Comparison of ENCODE assay signal across 17 mouse cellular contexts in the genomic region with DNA sequence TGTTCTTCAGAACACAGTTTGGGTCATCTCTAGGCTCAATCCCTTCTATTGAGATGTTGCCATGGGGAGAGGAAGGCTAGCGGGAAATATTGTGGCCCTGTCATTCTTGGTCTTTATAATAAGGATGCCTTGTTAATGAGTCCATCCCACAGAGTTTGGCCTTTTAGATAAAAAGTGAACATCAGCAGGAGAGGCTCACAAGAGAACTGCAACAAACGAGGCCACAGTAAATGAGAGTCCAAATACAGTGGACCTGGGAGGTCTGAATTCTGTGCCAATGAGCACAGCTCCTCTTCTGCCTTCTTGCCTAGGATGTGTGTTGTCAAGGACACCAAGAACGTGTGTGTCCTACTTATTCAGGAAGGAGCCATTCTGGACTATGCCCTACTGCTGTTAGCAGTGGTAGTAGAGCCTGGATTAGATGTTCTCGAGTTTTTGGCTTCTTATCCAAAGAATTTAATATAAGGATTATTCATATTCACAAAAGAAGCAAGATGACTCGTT.
"Had no signal": no experiment of that assay in that cellular context is flagged by ENCODE, and none has a peak within 500 bp of the region (broad histone marks: within the 10 kb centered on the region; RNA-seq: fewer than 3 reads in every experiment).

No protein-coding gene starts in this region.

- H3K36me3 ChIP-seq: limb, embryonic 12.5 days; limb, embryonic 15.5 days; midbrain, embryonic 12.5 days; neural tube, embryonic 12.5 days had no signal

- H3K9ac ChIP-seq: limb, embryonic 12.5 days; limb, embryonic 15.5 days; liver, embryonic 14.5 days; liver, postnatal 0 days; lung, embryonic 14.5 days; midbrain, embryonic 12.5 days; neural tube, embryonic 12.5 days had no signal

- H3K4me1 ChIP-seq: limb, embryonic 12.5 days; limb, embryonic 15.5 days; midbrain, embryonic 12.5 days; neural tube, embryonic 12.5 days had no signal

- H3K27me3 ChIP-seq: limb, embryonic 12.5 days; limb, embryonic 15.5 days; midbrain, embryonic 12.5 days; neural tube, embryonic 12.5 days had no signal

- H3K9me3 ChIP-seq: limb, embryonic 12.5 days; limb, embryonic 15.5 days; midbrain, embryonic 12.5 days; neural tube, embryonic 12.5 days had no signal

- H3K4me2 ChIP-seq: limb, embryonic 12.5 days; limb, embryonic 15.5 days; liver, embryonic 11.5 days; lung, embryonic 14.5 days; midbrain, embryonic 12.5 days; neural tube, embryonic 12.5 days had no signal

- DNase-seq: kidney, postnatal 25 days; left cerebral cortex, postnatal 4 days; liver, postnatal 0 days; lung, embryonic 14.5 days; retina, postnatal 1 day; thymus, adult 18-20 months; thymus, postnatal 36 days had no signal

- H3K4me3 ChIP-seq: limb, embryonic 12.5 days; limb, embryonic 15.5 days; midbrain, embryonic 12.5 days; neural tube, embryonic 12.5 days had no signal

- ATAC-seq: liver, postnatal 0 days; lung, postnatal 0 days; midbrain, embryonic 16.5 days had no signal

- H3K27ac ChIP-seq: kidney, postnatal 0 days; limb, embryonic 12.5 days; limb, embryonic 15.5 days; liver, embryonic 14.5 days; macrophage; midbrain, embryonic 12.5 days; neural tube, embryonic 12.5 days had no signal
